Mouse (Mus musculus) heart, adult 2 months (tissue): Measurements from ENCODE around the gene Rabep1. TPM values are rescaled to one million over a fixed set of nuclear protein-coding genes. Genes with fewer than 3 reads are reported as not detected.

Experiments used
- DNase-seq, 2 experiments: peaks; one replicate each; pipeline ENCODE4 v3.0.0; 2021
- H3K27ac ChIP-seq: fragments of 200-600 bp; 2 replicates; pipeline ENCODE4 v1.8.1; 2022
- H3K27me3 ChIP-seq: fragments of 200-500 bp; 2 replicates; pipeline ENCODE4 v1.6.1; 2012; ENCODE audit warnings: mild to moderate bottlenecking, low read length, inconsistent platforms, mixed read lengths; ENCODE audit not compliant: control insufficient read depth, insufficient read depth
- H3K36me3 ChIP-seq: fragments of 200-500 bp; 2 replicates; pipeline ENCODE4 v1.6.1; 2012; ENCODE audit warnings: low read length, inconsistent platforms; ENCODE audit not compliant: control insufficient read depth, insufficient read depth
- H3K4me1 ChIP-seq: fragments of 200-500 bp; 2 replicates; pipeline ENCODE4 v1.6.1; 2011; ENCODE audit warnings: low read length; ENCODE audit not compliant: control insufficient read depth, insufficient read depth
- H3K4me3 ChIP-seq: fragments of 200-600 bp; 2 replicates; pipeline ENCODE4 v1.8.1; 2022
- H3K79me2 ChIP-seq: fragments of 200-500 bp; replicated peaks from 2 replicates; pipeline ENCODE4 v1.6.1; 2012; ENCODE audit warnings: mild to moderate bottlenecking, inconsistent platforms, low read length, moderate library complexity, mixed read lengths; ENCODE audit not compliant: control insufficient read depth, insufficient read depth
- H3K9ac ChIP-seq: fragments of 200-500 bp; 2 replicates; pipeline ENCODE4 v1.6.1; 2012; ENCODE audit warnings: low read depth, mild to moderate bottlenecking, control low read depth, inconsistent platforms, low read length, mixed read lengths
- CTCF ChIP-seq: fragments of 200-600 bp; IDR thresholded peaks from 2 replicates; pipeline ENCODE4 v1.8.1; 2022; ENCODE audit warnings: antibody characterized with exemption, mild to moderate bottlenecking, moderate library complexity
- EP300 ChIP-seq: fragments of 200-500 bp; IDR thresholded peaks from 2 replicates; pipeline ENCODE4 v1.6.1; 2011; ENCODE audit warnings: low read depth, low read length, control low read depth; ENCODE audit not compliant: insufficient read depth
- POLR2A ChIP-seq: fragments of 200-500 bp; IDR thresholded peaks from 2 replicates; pipeline ENCODE4 v1.6.1; 2011; ENCODE audit warnings: mild to moderate bottlenecking, low read depth, low read length, control low read depth; ENCODE audit not compliant: insufficient read depth
- WGBS: fragments of 180-500 bp; shearing (Covaris S2); methylation state at CpG from one replicate; pipeline ENCODE4 v1.1.7; 2018; 5-methylcytosine and 5-hydroxymethylcytosine counted together
- intact Hi-C: fragments of 180-260 bp; cut with DNase I; formaldehyde crosslinking; loops from one replicate; pipeline ENCODE4 v1.15.1; 2025
- polyA plus RNA-seq: library from polyadenylated mRNA; depleted of rRNA; stranded (reverse); fragments of >200 nt; gene quantifications from 2 replicates; pipeline ENCODE4 v1.2.3, GENCODE M21; 2012
- total RNA-seq, 2 experiments: library from RNA; stranded (reverse); gene quantifications; 2 replicates each; pipeline ENCODE4 v1.2.3; 2021

Gene Rabep1
- total and polyA plus RNA-seq, 3 experiments, result 3.7 to 37.2 (median 36.0) TPM

- no peaks in the 10 kb centered on the region for H3K36me3 ChIP-seq
- TF ChIP-seq EP300, result no peak
- TF ChIP-seq POLR2A, result no peak
- no peak for TF ChIP-seq CTCF
- intact Hi-C loops, result no loop called here
- H3K27ac ChIP-seq, result no peak overlapping the region
- H3K4me3 ChIP-seq, result no peak overlapping the region
- DNase-seq, result no peak
- H3K4me1 ChIP-seq, result peaks cover 2% of the 10 kb centered on the region; the same call in 1 of the 2 replicates
- H3K79me2 ChIP-seq, result no peaks in the 10 kb centered on the region
- no peaks in the 10 kb centered on the region for H3K27me3 ChIP-seq
- H3K9ac ChIP-seq, result no peak overlapping the region
- 57% methylated on average over 13 of the region's 13 CpGs for WGBS
These were observed 32.9 kb upstream of the Rabep1 start for GRCm38 (mm10) chr11:70811471-70812240.

GRCm38 (mm10) chr11:70812365-70812764 is 32.2 kb upstream of the Rabep1 start, which contains the start of gene Scimp:
TSS of gene Scimp (minus strand) at chr11:70812586.
- Histone ChIP-seq H3K36me3 (no peaks in the 10 kb centered on the region), H3K27ac (no peak within 1 kb of the TSS), H3K9ac (no peak within 1 kb of the TSS), H3K79me2 (no peaks in the 10 kb centered on the region), H3K4me3 (no peak within 1 kb of the TSS), H3K4me1 (peaks cover 2% of the 10 kb centered on the region; the same call in 1 of the 2 replicates), H3K27me3 (no peaks in the 10 kb centered on the region)
- peak in 1 of 2 experiments; percentile 36 for DNase-seq
- intact Hi-C loops, result no loop called here
- TF ChIP-seq EP300, result no peak
- TF ChIP-seq CTCF, result no peak
- TF ChIP-seq POLR2A, result no peak
- 72% methylated on average over 7 of the region's 7 CpGs for WGBS

GRCm38 (mm10) chr11:70815071-70815470 is 29.5 kb upstream of the Rabep1 start:
- H3K27ac ChIP-seq, result no peak overlapping the region
- TF ChIP-seq POLR2A (no peak), EP300 (no peak), CTCF (no peak)
- H3K36me3 ChIP-seq, result no peaks in the 10 kb centered on the region
- H3K27me3 ChIP-seq, result no peaks in the 10 kb centered on the region
- WGBS, result 79% methylated on average over 8 of the region's 8 CpGs
- no peak overlapping the region for H3K9ac ChIP-seq
- intact Hi-C loops, result loop anchor here (1.0 kb wide), 1 partner anchor 38 kb away; no protein-coding TSS in a partner anchor
- DNase-seq, result no peak
- H3K4me1 ChIP-seq, result peaks cover 2% of the 10 kb centered on the region; the same call in 1 of the 2 replicates
- no peak overlapping the region for H3K4me3 ChIP-seq
- no peaks in the 10 kb centered on the region for H3K79me2 ChIP-seq

GRCm38 (mm10) chr11:70815498-70816078 is 29.0 kb upstream of the Rabep1 start:
- TF ChIP-seq CTCF (peak; percentile 97; the same call in 1 of the 2 replicates), EP300 (no peak)
- Histone ChIP-seq H3K4me3 (no peak overlapping the region), H3K4me1 (peaks cover 2% of the 10 kb centered on the region; the same call in 1 of the 2 replicates), H3K9ac (no peak overlapping the region), H3K36me3 (no peaks in the 10 kb centered on the region), H3K27me3 (no peaks in the 10 kb centered on the region), H3K79me2 (no peaks in the 10 kb centered on the region), H3K27ac (no peak overlapping the region)
- peak in 1 of 2 experiments; percentile 45 for DNase-seq
- 24% methylated on average over 6 of the region's 6 CpGs for whole genome bisulfite sequencing
- intact Hi-C loops, result loop anchor here (1.0 kb wide), 1 partner anchor 38 kb away; no protein-coding TSS in a partner anchor

GRCm38 (mm10) chr11:70816770-70817169 is 27.8 kb upstream of the Rabep1 start:
- no peaks in the 10 kb centered on the region for H3K36me3 ChIP-seq
- no peaks in the 10 kb centered on the region for H3K79me2 ChIP-seq
- H3K4me1 ChIP-seq, result peaks cover 2% of the 10 kb centered on the region; the same call in 1 of the 2 replicates
- H3K4me3 ChIP-seq, result no peak overlapping the region
- no peak for DNase-seq
- TF ChIP-seq POLR2A (no peak), CTCF (no peak)
- intact Hi-C loops, result no loop called here
- H3K9ac ChIP-seq, result no peak overlapping the region
- 53% methylated on average over 4 of the region's 4 CpGs for WGBS
- H3K27ac ChIP-seq, result no peak overlapping the region
- no peaks in the 10 kb centered on the region for H3K27me3 ChIP-seq

GRCm38 (mm10) chr11:70820120-70820519 is 24.5 kb upstream of the Rabep1 start:
- Histone ChIP-seq H3K36me3 (no peaks in the 10 kb centered on the region), H3K79me2 (no peaks in the 10 kb centered on the region), H3K4me3 (no peak overlapping the region), H3K4me1 (peaks cover 2% of the 10 kb centered on the region; the same call in 1 of the 2 replicates), H3K9ac (no peak overlapping the region), H3K27me3 (no peaks in the 10 kb centered on the region), H3K27ac (no peak overlapping the region)
- DNase-seq, result no peak
- 82% methylated on average over 8 of the region's 8 CpGs for WGBS
- intact Hi-C loops, result no loop called here
- no peak for TF ChIP-seq POLR2A
- no peak for TF ChIP-seq EP300
- TF ChIP-seq CTCF, result no peak
